Mouse (Mus musculus): ENCODE results near the gene Golt1a. TPM values are rescaled to one million over a fixed set of nuclear protein-coding genes. Genes with fewer than 3 reads are reported as not detected.
A peak's percentile ranks its signal among the peaks of the same experiment; 100 is the strongest.

Golt1a gene
- polyA plus RNA-seq, 1 experiment from 2014 or later = not detected

- H3K4me2 ChIP-seq (ENCODE audit: low read depth, low read length) = no peak overlapping the region
- H3K9ac ChIP-seq (replicated peaks; ENCODE audit: low read length) = no peak overlapping the region
- no peaks in the 10 kb centered on the region for H3K36me3 ChIP-seq (replicated peaks; ENCODE audit: control insufficient read depth, insufficient read depth, low read depth, low read length)
- no peaks in the 10 kb centered on the region for H3K27me3 ChIP-seq (ENCODE audit: control insufficient read depth, insufficient read depth, low read length)
- 48% methylated on average over 5 of the region's 5 CpGs for WGBS
- 0 out of 2 replicates have a peak, but pooled peaks have one; percentile 36 for ATAC-seq (replicated peaks; ENCODE audit: insufficient number of reproducible peaks, low FRiP score, low TSS enrichment, low read depth)
- no peak overlapping the region for H3K27ac ChIP-seq (replicated peaks; ENCODE audit: low read depth, low read length)
- no peak for DNase-seq (ENCODE audit: low spot score)
- no peak overlapping the region for H3K4me3 ChIP-seq (ENCODE audit: low read depth, low read length)
- H3K4me1 ChIP-seq (ENCODE audit: control insufficient read depth, insufficient read depth, low read length) = no peaks in the 10 kb centered on the region
- no peaks in the 10 kb centered on the region for H3K9me3 ChIP-seq (replicated peaks; ENCODE audit: control insufficient read depth, low read length)
These were observed 13.7 kb downstream of the Golt1a start for GRCm38 (mm10) chr1:133323333-133323732.

GRCm38 (mm10) chr1:133325951-133326350 is 16.4 kb downstream of the Golt1a start:
- H3K9ac ChIP-seq (replicated peaks; ENCODE audit: low read length) = no peak overlapping the region
- peaks cover 2% of the 10 kb centered on the region; the same call in 1 of the 2 replicates for H3K27me3 ChIP-seq (ENCODE audit: control insufficient read depth, insufficient read depth, low read length)
- no peaks in the 10 kb centered on the region for H3K36me3 ChIP-seq (replicated peaks; ENCODE audit: control insufficient read depth, insufficient read depth, low read depth, low read length)
- no peak overlapping the region for H3K27ac ChIP-seq (replicated peaks; ENCODE audit: low read depth, low read length)
- no peak overlapping the region for H3K4me3 ChIP-seq (ENCODE audit: low read depth, low read length)
- ATAC-seq (replicated peaks; ENCODE audit: insufficient number of reproducible peaks, low FRiP score, low TSS enrichment, low read depth) = no peak
- no peak overlapping the region for H3K4me2 ChIP-seq (ENCODE audit: low read depth, low read length)
- WGBS = 86% methylated on average over 8 of the region's 8 CpGs
- H3K9me3 ChIP-seq (replicated peaks; ENCODE audit: control insufficient read depth, low read length) = no peaks in the 10 kb centered on the region
- DNase-seq (ENCODE audit: low spot score) = no peak
- no peaks in the 10 kb centered on the region for H3K4me1 ChIP-seq (ENCODE audit: control insufficient read depth, insufficient read depth, low read length)

- H3K9me3 ChIP-seq (replicated peaks; ENCODE audit: control insufficient read depth, low read length) = no peaks in the 10 kb centered on the region
- no peak overlapping the region for H3K4me3 ChIP-seq (ENCODE audit: low read depth, low read length)
- H3K4me1 ChIP-seq (ENCODE audit: control insufficient read depth, insufficient read depth, low read length) = no peaks in the 10 kb centered on the region
- no peak overlapping the region for H3K4me2 ChIP-seq (ENCODE audit: low read depth, low read length)
- peaks cover 2% of the 10 kb centered on the region; the same call in 1 of the 2 replicates for H3K27me3 ChIP-seq (ENCODE audit: control insufficient read depth, insufficient read depth, low read length)
- DNase-seq (ENCODE audit: low spot score) (no peak), ATAC-seq (replicated peaks; ENCODE audit: insufficient number of reproducible peaks, low FRiP score, low TSS enrichment, low read depth) (no peak)
- H3K27ac ChIP-seq (replicated peaks; ENCODE audit: low read depth, low read length) = no peak overlapping the region
- 63% methylated on average over 5 of the region's 5 CpGs for WGBS
- H3K9ac ChIP-seq (replicated peaks; ENCODE audit: low read length) = no peak overlapping the region
- H3K36me3 ChIP-seq (replicated peaks; ENCODE audit: control insufficient read depth, insufficient read depth, low read depth, low read length) = no peaks in the 10 kb centered on the region
These were observed 17.5 kb downstream of the Golt1a start for GRCm38 (mm10) chr1:133327094-133327493.

- Histone ChIP-seq H3K4me2 (ENCODE audit: low read depth, low read length) (no peak overlapping the region), H3K4me1 (ENCODE audit: control insufficient read depth, insufficient read depth, low read length) (no peaks in the 10 kb centered on the region), H3K27ac (replicated peaks; ENCODE audit: low read depth, low read length) (no peak overlapping the region), H3K36me3 (replicated peaks; ENCODE audit: control insufficient read depth, insufficient read depth, low read depth, low read length) (no peaks in the 10 kb centered on the region), H3K9me3 (replicated peaks; ENCODE audit: control insufficient read depth, low read length) (no peaks in the 10 kb centered on the region), H3K4me3 (ENCODE audit: low read depth, low read length) (no peak overlapping the region), H3K27me3 (ENCODE audit: control insufficient read depth, insufficient read depth, low read length) (peaks cover 2% of the 10 kb centered on the region; the same call in 1 of the 2 replicates), H3K9ac (replicated peaks; ENCODE audit: low read length) (no peak overlapping the region)
- DNase-seq (ENCODE audit: low spot score) (peak; percentile 12), ATAC-seq (replicated peaks; ENCODE audit: insufficient number of reproducible peaks, low FRiP score, low TSS enrichment, low read depth) (no peak)
- WGBS = 57% methylated on average over 6 of the region's 6 CpGs
These were observed 18.7 kb downstream of the Golt1a start for GRCm38 (mm10) chr1:133328299-133328795.

- Histone ChIP-seq H3K36me3 (replicated peaks; ENCODE audit: control insufficient read depth, insufficient read depth, low read depth, low read length) (no peaks in the 10 kb centered on the region), H3K27ac (replicated peaks; ENCODE audit: low read depth, low read length) (no peak overlapping the region), H3K27me3 (ENCODE audit: control insufficient read depth, insufficient read depth, low read length) (peaks cover 2% of the 10 kb centered on the region; the same call in 1 of the 2 replicates), H3K4me2 (ENCODE audit: low read depth, low read length) (peak overlapping the region; percentile 49), H3K9me3 (replicated peaks; ENCODE audit: control insufficient read depth, low read length) (no peaks in the 10 kb centered on the region), H3K4me3 (ENCODE audit: low read depth, low read length) (peak overlapping the region; percentile 18), H3K9ac (replicated peaks; ENCODE audit: low read length) (no peak overlapping the region), H3K4me1 (ENCODE audit: control insufficient read depth, insufficient read depth, low read length) (no peaks in the 10 kb centered on the region)
- ATAC-seq (replicated peaks; ENCODE audit: insufficient number of reproducible peaks, low FRiP score, low TSS enrichment, low read depth) (no peak), DNase-seq (ENCODE audit: low spot score) (peak; percentile 24)
- WGBS = 6% methylated on average over 34 of the region's 34 CpGs
These were observed 19.5 kb downstream of the Golt1a start for GRCm38 (mm10) chr1:133328896-133329637.

GRCm38 (mm10) chr1:133329638-133329964 is 20.0 kb downstream of the Golt1a start:
- Histone ChIP-seq H3K27me3 (ENCODE audit: control insufficient read depth, insufficient read depth, low read length) (peaks cover 2% of the 10 kb centered on the region; the same call in 1 of the 2 replicates), H3K4me2 (ENCODE audit: low read depth, low read length) (peak overlapping the region; percentile 49), H3K27ac (replicated peaks; ENCODE audit: low read depth, low read length) (no peak overlapping the region), H3K9ac (replicated peaks; ENCODE audit: low read length) (no peak overlapping the region), H3K4me1 (ENCODE audit: control insufficient read depth, insufficient read depth, low read length) (no peaks in the 10 kb centered on the region), H3K4me3 (ENCODE audit: low read depth, low read length) (peak overlapping the region; percentile 18), H3K36me3 (replicated peaks; ENCODE audit: control insufficient read depth, insufficient read depth, low read depth, low read length) (no peaks in the 10 kb centered on the region), H3K9me3 (replicated peaks; ENCODE audit: control insufficient read depth, low read length) (no peaks in the 10 kb centered on the region)
- no peak for ATAC-seq (replicated peaks; ENCODE audit: insufficient number of reproducible peaks, low FRiP score, low TSS enrichment, low read depth)
- 23% methylated on average over 7 of the region's 7 CpGs for WGBS
- DNase-seq (ENCODE audit: low spot score) = no peak

GRCm38 (mm10) chr1:133331142-133331541 is 21.5 kb downstream of the Golt1a start:
- Histone ChIP-seq H3K4me1 (ENCODE audit: control insufficient read depth, insufficient read depth, low read length) (no peaks in the 10 kb centered on the region), H3K4me2 (ENCODE audit: low read depth, low read length) (no peak overlapping the region), H3K36me3 (replicated peaks; ENCODE audit: control insufficient read depth, insufficient read depth, low read depth, low read length) (no peaks in the 10 kb centered on the region), H3K27ac (replicated peaks; ENCODE audit: low read depth, low read length) (no peak overlapping the region), H3K9ac (replicated peaks; ENCODE audit: low read length) (no peak overlapping the region), H3K4me3 (ENCODE audit: low read depth, low read length) (no peak overlapping the region), H3K9me3 (replicated peaks; ENCODE audit: control insufficient read depth, low read length) (no peaks in the 10 kb centered on the region), H3K27me3 (ENCODE audit: control insufficient read depth, insufficient read depth, low read length) (peaks cover 2% of the 10 kb centered on the region; the same call in 1 of the 2 replicates)
- no peak for DNase-seq (ENCODE audit: low spot score)
- no peak for ATAC-seq (replicated peaks; ENCODE audit: insufficient number of reproducible peaks, low FRiP score, low TSS enrichment, low read depth)
- 61% methylated on average over 3 of the region's 3 CpGs for WGBS

- Histone ChIP-seq H3K27ac (replicated peaks; ENCODE audit: low read depth, low read length) (no peak overlapping the region), H3K4me2 (ENCODE audit: low read depth, low read length) (no peak overlapping the region), H3K4me3 (ENCODE audit: low read depth, low read length) (no peak overlapping the region), H3K9ac (replicated peaks; ENCODE audit: low read length) (no peak overlapping the region), H3K9me3 (replicated peaks; ENCODE audit: control insufficient read depth, low read length) (no peaks in the 10 kb centered on the region), H3K4me1 (ENCODE audit: control insufficient read depth, insufficient read depth, low read length) (no peaks in the 10 kb centered on the region), H3K36me3 (replicated peaks; ENCODE audit: control insufficient read depth, insufficient read depth, low read depth, low read length) (no peaks in the 10 kb centered on the region), H3K27me3 (ENCODE audit: control insufficient read depth, insufficient read depth, low read length) (peaks cover 2% of the 10 kb centered on the region; the same call in 1 of the 2 replicates)
- ATAC-seq (replicated peaks; ENCODE audit: insufficient number of reproducible peaks, low FRiP score, low TSS enrichment, low read depth) (no peak), DNase-seq (ENCODE audit: low spot score) (no peak)
- WGBS = 87% methylated on average over 11 of the region's 11 CpGs
These were observed 23.2 kb downstream of the Golt1a start for GRCm38 (mm10) chr1:133332656-133333430.
